Mouse (Mus musculus): ENCODE data around the gene Sae1.

GRCm38 (mm10) chr7:16368835-16369234, 18.8 kb downstream of the Sae1 start:
- no peak for TF ChIP-seq CTCF (IDR thresholded peaks at IDR 0.05; ENCODE audit: insufficient read depth, low read length)
- TF ChIP-seq POLR2A (IDR thresholded peaks at IDR 0.05; ENCODE audit: borderline replicate concordance, extremely low read depth, low read depth, low read length), result no peak

Measured in lung, adult 2 months (tissue).